Mouse (Mus musculus) heart, postnatal 0 days (tissue): ENCODE results near the gene Sec14l4.

ENCODE experiments used
- CTCF ChIP-seq: IDR thresholded peaks from 2 replicates; pipeline ENCODE4 v1.5.1; 2016; ENCODE audit warnings: antibody characterized with exemption, control low read depth, low read depth
- EP300 ChIP-seq: IDR thresholded peaks from 2 replicates; pipeline ENCODE4 v1.6.1; 2016; ENCODE audit warnings: antibody characterized with exemption, low read depth

DNA sequence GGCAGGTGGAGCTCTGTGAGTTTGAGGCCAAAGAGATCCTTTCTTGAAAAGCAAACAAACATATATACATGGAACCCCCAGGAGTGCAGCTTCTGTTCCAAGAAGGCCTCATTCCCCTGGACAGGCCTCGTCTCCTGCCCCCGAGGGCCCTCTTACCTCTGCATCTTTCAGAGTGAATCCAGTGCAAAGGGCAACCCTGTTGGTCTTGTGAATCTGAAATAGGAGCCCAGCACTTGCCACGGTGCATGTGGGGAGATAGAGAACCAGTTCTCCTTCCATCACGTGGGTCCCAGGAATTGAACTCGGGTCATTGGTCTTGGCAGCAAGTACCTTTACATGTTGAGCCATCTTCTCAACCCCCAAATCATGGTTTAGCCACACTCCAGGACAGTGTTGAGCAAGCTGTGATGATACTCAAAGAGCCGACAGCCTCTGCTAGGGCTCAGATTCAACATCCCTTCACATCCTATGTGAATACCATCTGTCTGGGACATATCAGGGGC, 9.9 kb downstream of the Sec14l4 start:
- TF ChIP-seq CTCF (no peak), EP300 (no peak)
